Mouse (Mus musculus) erythroblast, embryonic 14.5 days (primary cell): ENCODE results near the gene St3gal3.

Experiments used
- GATA1 ChIP-seq: IDR thresholded peaks from 2 replicates; pipeline ENCODE4 v1.6.1; 2012; ENCODE audit warnings: low read length, inconsistent platforms, mixed read lengths
- TAL1 ChIP-seq: IDR thresholded peaks from 3 replicates; pipeline ENCODE4 v1.6.1; 2012; ENCODE audit warnings: low read length, inconsistent platforms, mixed read lengths

DNA sequence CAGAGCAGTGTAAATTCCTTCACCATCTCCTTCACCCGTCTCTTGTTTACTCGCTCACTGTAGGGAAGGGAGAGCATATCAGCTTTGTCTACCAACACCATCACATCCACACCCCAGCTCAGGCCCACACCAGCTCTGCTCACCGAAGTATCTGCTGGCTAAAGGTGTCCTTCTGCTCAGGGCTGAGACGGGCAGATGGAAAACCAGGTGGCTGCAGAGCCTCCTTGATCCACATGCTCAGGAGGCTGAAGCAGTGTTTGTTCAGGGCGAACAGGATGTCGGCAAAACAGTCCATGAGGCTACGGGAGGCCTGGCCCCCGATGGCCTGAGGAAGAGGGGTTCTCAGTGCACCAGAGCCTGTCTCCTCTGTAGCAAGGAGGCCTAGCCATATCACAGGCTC, 240.1 kb downstream of the St3gal3 start:
- TF ChIP-seq TAL1 (no peak), GATA1 (no peak)
